Mouse (Mus musculus): ENCODE measurements around the gene Ackr3. TPM values are rescaled to one million over a fixed set of nuclear protein-coding genes. Genes with fewer than 3 reads are reported as not detected.

Ackr3 gene
- total and polyA plus RNA-seq, 3 experiments, result 13.1 to 34.4 (median 23.1) TPM

- Histone ChIP-seq H3K9ac (ENCODE audit: insufficient read depth, low read depth) (no peak overlapping the region), H3K4me2 (ENCODE audit: insufficient read depth, low read depth, poor library complexity, severe bottlenecking) (no peak overlapping the region), H3K9me3 (replicated peaks; ENCODE audit: low read length) (no peaks in the 10 kb centered on the region), H3K4me1 (ENCODE audit: control insufficient read depth in 1 of 2, insufficient read depth in 2 of 2) (peaks cover 4 to 18% of the 10 kb centered on the region in 2 experiments; a peak in 3 of 4 replicates), H3K4me3 (replicated peaks in 1 of 3; ENCODE audit: low read depth in 2 of 3, low read length in 2 of 3, poor library complexity in 1 of 3) (no peak overlapping the region), H3K27ac (ENCODE audit: insufficient read depth, low read depth) (no peak overlapping the region), H3K36me3 (replicated peaks in 1 of 2; ENCODE audit: control insufficient read depth in 1 of 2, insufficient read depth in 1 of 2, low read length in 1 of 2) (peaks cover 0 to 2% of the 10 kb centered on the region in 2 experiments), H3K79me2 (replicated peaks; ENCODE audit: control insufficient read depth, extremely low read depth, insufficient read depth, poor library complexity, severe bottlenecking) (no peaks in the 10 kb centered on the region), H3K27me3 (replicated peaks) (no peaks in the 10 kb centered on the region)
- in situ Hi-C loops (cut with MboI; ENCODE audit: low pct_ligation_motif_present, low pct_unique_long_range_greater_than_20kb, low sequenced_read_pairs), result no loop called here
- dilution Hi-C loops (cut with MboI; ENCODE audit: extremely low pct_ligation_motif_present, extremely low pct_unique_long_range_greater_than_20kb, low sequenced_read_pairs), result no loop called here
- TF ChIP-seq MAZ (IDR thresholded peaks at IDR 0.05; ENCODE audit: low read depth, low read length), result no peak
- TF ChIP-seq TCF12 (IDR thresholded peaks at IDR 0.05; ENCODE audit: low read depth, low read length), result no peak
- no peak for TF ChIP-seq NELFE (IDR thresholded peaks at IDR 0.05; ENCODE audit: low read depth, low read length)
- TF ChIP-seq JUND (conservative IDR thresholded peaks at IDR 0.05; ENCODE audit: low read depth, low read length), result no peak
- no peak for TF ChIP-seq POLR2AphosphoS2 (IDR thresholded peaks at IDR 0.05; ENCODE audit: low read depth, low read length)
- TF ChIP-seq MAFK (IDR thresholded peaks at IDR 0.05; ENCODE audit: insufficient replicate concordance, low read length), result no peak
- no peak for TF ChIP-seq HCFC1 (IDR thresholded peaks at IDR 0.05; ENCODE audit: low read depth, low read length)
- TF ChIP-seq UBTF (IDR thresholded peaks at IDR 0.05; ENCODE audit: low read depth, low read length), result no peak
- no peak for DNase-seq (ENCODE audit: extremely low read depth)
These were observed 46.6 kb downstream of the Ackr3 start for GRCm38 (mm10) chr1:90250419-90250818.

GRCm38 (mm10) chr1:90251156-90251555 is 47.4 kb downstream of the Ackr3 start:
- dilution Hi-C loops (cut with MboI; ENCODE audit: extremely low pct_ligation_motif_present, extremely low pct_unique_long_range_greater_than_20kb, low sequenced_read_pairs), result no loop called here
- TF ChIP-seq UBTF (IDR thresholded peaks at IDR 0.05; ENCODE audit: low read depth, low read length), result no peak
- TF ChIP-seq GABPA (IDR thresholded peaks at IDR 0.05; ENCODE audit: insufficient replicate concordance, low read depth, low read length), result no peak
- TF ChIP-seq JUND (conservative IDR thresholded peaks at IDR 0.05; ENCODE audit: low read depth, low read length), result no peak
- no peak for TF ChIP-seq ZNF384 (IDR thresholded peaks at IDR 0.05; ENCODE audit: low read depth, low read length)
- no peak for TF ChIP-seq CHD2 (IDR thresholded peaks at IDR 0.05; ENCODE audit: low read length)
- TF ChIP-seq CTCF (conservative IDR thresholded peaks at IDR 0.05 in 1 of 2, IDR thresholded peaks at IDR 0.05 in 1 of 2; ENCODE audit: low read depth in 2 of 2, low read length in 2 of 2), result no peak
- TF ChIP-seq RCOR1 (conservative IDR thresholded peaks at IDR 0.05; ENCODE audit: low read depth, low read length), result no peak

GRCm38 (mm10) chr1:90253465-90253864 is 49.7 kb downstream of the Ackr3 start:
- DNase-seq (ENCODE audit: extremely low read depth), result no peak
- H3K9ac ChIP-seq (ENCODE audit: insufficient read depth, low read depth), result no peak overlapping the region
- no peak overlapping the region for H3K4me3 ChIP-seq (replicated peaks in 1 of 3; ENCODE audit: low read depth in 2 of 3, low read length in 2 of 3, poor library complexity in 1 of 3)
- H3K9me3 ChIP-seq (replicated peaks; ENCODE audit: low read length), result no peaks in the 10 kb centered on the region
- in situ Hi-C loops (cut with MboI; ENCODE audit: low pct_ligation_motif_present, low pct_unique_long_range_greater_than_20kb, low sequenced_read_pairs) (no loop called here), dilution Hi-C loops (cut with MboI; ENCODE audit: extremely low pct_ligation_motif_present, extremely low pct_unique_long_range_greater_than_20kb, low sequenced_read_pairs) (no loop called here)
- no peak overlapping the region for H3K27ac ChIP-seq (ENCODE audit: insufficient read depth, low read depth)
- H3K4me1 ChIP-seq (ENCODE audit: control insufficient read depth in 1 of 2, insufficient read depth in 2 of 2), result no peaks in the 10 kb centered on the region
- no peaks in the 10 kb centered on the region for H3K27me3 ChIP-seq (replicated peaks)
- H3K4me2 ChIP-seq (ENCODE audit: insufficient read depth, low read depth, poor library complexity, severe bottlenecking), result no peak overlapping the region
- H3K79me2 ChIP-seq (replicated peaks; ENCODE audit: control insufficient read depth, extremely low read depth, insufficient read depth, poor library complexity, severe bottlenecking), result no peaks in the 10 kb centered on the region
- peaks cover 0 to 2% of the 10 kb centered on the region in 2 experiments for H3K36me3 ChIP-seq (replicated peaks in 1 of 2; ENCODE audit: control insufficient read depth in 1 of 2, insufficient read depth in 1 of 2, low read length in 1 of 2)
- TF ChIP-seq EP300 (IDR thresholded peaks at IDR 0.05; ENCODE audit: low read length) (no peak), CTCF (conservative IDR thresholded peaks at IDR 0.05 in 1 of 2, IDR thresholded peaks at IDR 0.05 in 1 of 2; ENCODE audit: low read depth in 2 of 2, low read length in 2 of 2) (no peak), SIN3A (IDR thresholded peaks at IDR 0.05; ENCODE audit: low read length) (no peak), ELF1 (IDR thresholded peaks at IDR 0.05; ENCODE audit: low read depth, low read length) (no peak), JUN (IDR thresholded peaks at IDR 0.05; ENCODE audit: insufficient read depth, low read depth, low read length) (no peak), GABPA (IDR thresholded peaks at IDR 0.05; ENCODE audit: insufficient replicate concordance, low read depth, low read length) (no peak), MAFK (IDR thresholded peaks at IDR 0.05; ENCODE audit: insufficient replicate concordance, low read length) (no peak), ZC3H11A (IDR thresholded peaks at IDR 0.05; ENCODE audit: low read depth, low read length) (no peak), IRF4 (IDR thresholded peaks at IDR 0.05; ENCODE audit: low read depth, low read length) (no peak), MEF2A (IDR thresholded peaks at IDR 0.05; ENCODE audit: borderline replicate concordance, low read depth, low read length) (no peak), BHLHE40 (IDR thresholded peaks at IDR 0.05; ENCODE audit: low read depth, low read length) (no peak), TBP (conservative IDR thresholded peaks at IDR 0.05; ENCODE audit: low read depth, low read length) (no peak), MXI1 (IDR thresholded peaks at IDR 0.05; ENCODE audit: low read depth, low read length) (no peak), HCFC1 (IDR thresholded peaks at IDR 0.05; ENCODE audit: low read depth, low read length) (no peak), MAX (IDR thresholded peaks at IDR 0.05; ENCODE audit: low read length) (no peak), CHD1 (IDR thresholded peaks at IDR 0.05; ENCODE audit: low read depth, low read length) (no peak), E2F4 (IDR thresholded peaks at IDR 0.05; ENCODE audit: insufficient replicate concordance, low read depth, low read length) (no peak)

More at GRCm38 (mm10) chr1:90251156-90251555, 47.4 kb downstream of the Ackr3 start:
- Histone ChIP-seq H3K9ac (ENCODE audit: insufficient read depth, low read depth) (no peak overlapping the region), H3K79me2 (replicated peaks; ENCODE audit: control insufficient read depth, extremely low read depth, insufficient read depth, poor library complexity, severe bottlenecking) (no peaks in the 10 kb centered on the region), H3K4me2 (ENCODE audit: insufficient read depth, low read depth, poor library complexity, severe bottlenecking) (no peak overlapping the region), H3K4me3 (replicated peaks in 1 of 3; ENCODE audit: low read depth in 2 of 3, low read length in 2 of 3, poor library complexity in 1 of 3) (no peak overlapping the region), H3K36me3 (replicated peaks in 1 of 2; ENCODE audit: control insufficient read depth in 1 of 2, insufficient read depth in 1 of 2, low read length in 1 of 2) (peaks cover 0 to 2% of the 10 kb centered on the region in 2 experiments), H3K27ac (ENCODE audit: insufficient read depth, low read depth) (no peak overlapping the region), H3K4me1 (ENCODE audit: control insufficient read depth in 1 of 2, insufficient read depth in 2 of 2) (peaks cover 4 to 12% of the 10 kb centered on the region in 2 experiments; a peak in 2 of 4 replicates), H3K27me3 (replicated peaks) (no peaks in the 10 kb centered on the region), H3K9me3 (replicated peaks; ENCODE audit: low read length) (no peaks in the 10 kb centered on the region)
- DNase-seq (ENCODE audit: extremely low read depth), result no peak
- in situ Hi-C loops (cut with MboI; ENCODE audit: low pct_ligation_motif_present, low pct_unique_long_range_greater_than_20kb, low sequenced_read_pairs), result no loop called here

Measured in CH12.LX (cell line).